Mouse (Mus musculus) heart, postnatal 25 days (tissue): ENCODE results near the gene Cfap157. TPM values are rescaled to one million over a fixed set of nuclear protein-coding genes. Genes with fewer than 3 reads are reported as not detected.

Experiments used
- DNase-seq: peaks from one replicate; pipeline ENCODE4 v3.0.0; 2022; ENCODE audit warnings: low spot score
- intact Hi-C: fragments of 180-260 bp; cut with DNase I; formaldehyde crosslinking; loops from one replicate; pipeline ENCODE4 v1.15.1; 2025
- total RNA-seq, 2 experiments: library from RNA; stranded (reverse); gene quantifications; 2 replicates each; pipeline ENCODE4 v1.2.3; 2021

The Cfap157 gene
- total RNA-seq, 2 experiments from 2014 or later, result not detected

DNA sequence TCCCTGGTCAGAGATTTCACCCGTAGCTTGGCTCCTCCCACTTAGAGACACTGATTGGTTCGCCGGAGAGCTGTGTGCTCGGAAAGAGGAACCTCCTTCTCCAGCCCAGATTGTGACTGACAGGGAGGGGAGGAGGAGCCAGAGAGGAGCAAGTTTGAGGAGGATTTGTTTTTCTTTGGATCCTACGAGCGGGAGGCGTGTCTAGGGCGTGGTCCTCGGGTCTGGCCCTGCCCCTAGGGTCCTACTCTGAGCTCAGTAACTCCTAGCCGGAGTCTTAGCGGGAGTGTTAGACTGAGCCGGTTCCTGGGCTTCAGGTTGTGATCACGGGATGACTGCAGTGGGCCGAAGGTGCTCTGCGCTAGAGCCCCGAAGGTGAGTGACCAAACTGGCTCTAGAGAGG, 56.8 kb downstream of the Cfap157 start:
- intact Hi-C loops, result no loop called here
- peak; percentile 97 for DNase-seq

Other genes with a start within 250 kb of the Cfap157 start
- 1 to 10 TPM; 7.8 to 9.2 TPM for gene Fam102a, start 249.1 kb downstream of the Cfap157 start, total RNA-seq
- 10 to 100 TPM; 18.6 to 23.3 TPM for gene Dpm2, start 213.6 kb downstream of the Cfap157 start, total RNA-seq
- gene Pip5kl1, start 209.6 kb downstream of the Cfap157 start, total RNA-seq, result not detected
- gene 9430097D07Rik, start 208.7 kb downstream of the Cfap157 start, total RNA-seq, result not detected
- 10 to 100 TPM; 17.7 to 21.4 TPM for gene St6galnac4, start 197.3 kb downstream of the Cfap157 start, total RNA-seq
- 100 to 1,000 TPM; 104 to 110 TPM for gene St6galnac6, start 184.7 kb downstream of the Cfap157 start, total RNA-seq
- 100 to 1,000 TPM; 733 to 743 TPM for gene Ak1, start 162.7 kb downstream of the Cfap157 start, total RNA-seq
- 100 to 1,000 TPM; 126 to 140 TPM for gene Eng, start 137.8 kb downstream of the Cfap157 start, total RNA-seq
- 1 to 10 TPM; 4.2 to 6.0 TPM for gene Fpgs, start 80.3 kb downstream of the Cfap157 start, total RNA-seq
- 10 to 100 TPM; 23.4 to 26.4 TPM for gene Cdk9, start 71.4 kb downstream of the Cfap157 start, total RNA-seq
- 10 to 100 TPM; 20.7 to 25.4 TPM for gene Sh2d3c, start 63.4 kb downstream of the Cfap157 start, total RNA-seq
- gene 6330409D20Rik, start 43.4 kb downstream of the Cfap157 start, total RNA-seq, result not detected
- gene Tor2a, start 27.2 kb downstream of the Cfap157 start, total RNA-seq, result 1 to 10 TPM; 8.1 to 8.3 TPM
- under 1 TPM; 0.10 to 0.17 TPM for gene Ttc16, start 8.8 kb downstream of the Cfap157 start, total RNA-seq
- gene Ptrh1, start 8.6 kb downstream of the Cfap157 start, total RNA-seq, result 1 to 10 TPM; 2.6 to 4.2 TPM
- 10 to 100 TPM; 11.0 to 11.7 TPM for gene Stxbp1, start 62.8 kb upstream of the Cfap157 start, total RNA-seq
- 10 to 100 TPM; 23.8 to 31.9 TPM for gene Fam129b, start 91.7 kb upstream of the Cfap157 start, total RNA-seq
- 10 to 100 TPM; 54.8 to 58.8 TPM for gene Rpl12, start 177.1 kb upstream of the Cfap157 start, total RNA-seq
- 10 to 100 TPM; 12.4 to 16.4 TPM for gene Lrsam1, start 177.2 kb upstream of the Cfap157 start, total RNA-seq
- 10 to 100 TPM; 14.6 to 16.0 TPM for gene Slc2a8, start 197.7 kb upstream of the Cfap157 start, total RNA-seq